Mouse (Mus musculus) retina, adult 2 months (tissue): ENCODE results near the gene Ncor1.

Source experiments
- DNase-seq: peaks from one replicate; pipeline ENCODE4 v3.0.0-alpha.2; 2012; ENCODE audit warnings: low read depth, low spot score

Gene Ncor1

GRCm38 (mm10) chr11:62266466-62267214, 191.7 kb downstream of the Ncor1 start:
- DNase-seq, result no peak
